Mouse (Mus musculus) limb, embryonic 15.5 days (tissue): Measurements from ENCODE around the gene Irak2. TPM values are rescaled to one million over a fixed set of nuclear protein-coding genes. Genes with fewer than 3 reads are reported as not detected.
A peak's percentile ranks its signal among the peaks of the same experiment; 100 is the strongest.

Experiments
- ATAC-seq: fragments of 200-750 bp; cut with Nextera tagmentation; 2 replicates; pipeline ENCODE4 v1.8.0; 2017; ENCODE audit warnings: low read depth, moderate TSS enrichment; ENCODE audit not compliant: insufficient number of reproducible peaks, low FRiP score, low TSS enrichment
- H3K27ac ChIP-seq: fragments of 300-500 bp; sonication (generic); 2 replicates; pipeline ENCODE4 v1.5.1; 2015; ENCODE audit warnings: moderate library complexity, mild to moderate bottlenecking, inconsistent platforms
- H3K27me3 ChIP-seq: fragments of 300-500 bp; sonication (generic); 2 replicates; pipeline ENCODE4 v1.6.1; 2015; ENCODE audit warnings: inconsistent platforms
- H3K36me3 ChIP-seq: fragments of 300-500 bp; sonication (generic); 2 replicates; pipeline ENCODE4 v1.6.1; 2015; ENCODE audit warnings: inconsistent platforms
- H3K4me1 ChIP-seq: fragments of 300-500 bp; sonication (generic); 2 replicates; pipeline ENCODE4 v1.6.1; 2015; ENCODE audit warnings: inconsistent platforms
- H3K4me2 ChIP-seq: fragments of 300-500 bp; sonication (generic); 2 replicates; pipeline ENCODE4 v1.6.1; 2015; ENCODE audit warnings: mild to moderate bottlenecking, inconsistent platforms
- H3K4me3 ChIP-seq: fragments of 300-500 bp; sonication (generic); 2 replicates; pipeline ENCODE4 v1.5.1; 2015; ENCODE audit warnings: mild to moderate bottlenecking, inconsistent platforms
- H3K9ac ChIP-seq: fragments of 300-500 bp; sonication (generic); 2 replicates; pipeline ENCODE4 v1.6.1; 2015; ENCODE audit warnings: inconsistent platforms
- H3K9me3 ChIP-seq: fragments of 300-500 bp; sonication (generic); 2 replicates; pipeline ENCODE4 v1.6.1; 2016; ENCODE audit warnings: inconsistent platforms
- WGBS: fragments of 180-500 bp; shearing (Covaris S2); methylation state at CpG from one replicate; pipeline ENCODE4 v1.1.7; 2015; 5-methylcytosine and 5-hydroxymethylcytosine counted together
- polyA plus RNA-seq: library from polyadenylated mRNA; unstranded; fragments of >200 nt; fragmentation: Nextera tagmentation; extraction: Ambion mirVana; gene quantifications from 2 replicates; pipeline ENCODE4 v1.2.1, GENCODE M21; 2015

The Irak2 gene
- polyA plus RNA-seq, 1 experiment from 2014 or later, result 4.6 TPM

DNA sequence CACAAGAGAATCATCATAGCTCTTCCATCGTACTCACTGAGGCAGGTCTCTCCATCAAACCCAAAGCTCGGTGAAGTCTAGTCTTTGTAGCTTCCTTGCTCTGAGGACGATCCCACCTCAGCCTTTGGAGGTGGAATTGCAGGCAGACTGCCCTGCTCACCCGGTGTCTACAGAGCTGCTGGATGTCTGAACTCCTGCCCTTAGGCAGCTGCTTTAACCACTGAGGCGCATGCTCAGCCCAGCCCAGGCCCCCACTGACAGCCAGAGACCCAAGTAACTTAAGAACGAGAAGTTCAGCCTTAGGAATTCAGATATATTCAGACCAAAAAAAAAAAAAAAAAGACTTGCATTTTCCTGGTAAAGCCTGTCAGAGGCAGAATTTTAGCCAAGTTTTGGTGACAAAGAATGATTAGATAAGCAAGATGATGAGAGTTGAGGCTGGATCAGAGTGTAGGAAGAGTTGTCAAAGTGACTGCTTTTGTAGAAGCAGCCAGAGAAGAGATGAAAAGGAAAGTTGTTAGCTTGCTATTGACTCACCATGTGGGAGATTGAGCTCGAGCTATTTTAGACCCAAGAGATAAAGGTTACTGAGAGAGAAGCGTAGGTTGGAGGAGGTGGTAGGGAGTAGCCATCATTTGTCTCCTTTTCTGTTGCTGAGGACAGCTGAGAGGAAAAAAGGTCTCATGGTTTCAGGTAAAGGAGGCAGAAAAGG is 25.9 kb upstream of the Irak2 start:
- Histone ChIP-seq H3K9me3 (no peaks in the 10 kb centered on the region), H3K4me1 (0 out of 2 replicates have a peak, but pooled peaks cover 3% of the 10 kb centered on the region), H3K4me3 (no peak overlapping the region), H3K4me2 (no peak overlapping the region), H3K27me3 (no peaks in the 10 kb centered on the region), H3K9ac (no peak overlapping the region), H3K36me3 (peaks cover 63% of the 10 kb centered on the region), H3K27ac (no peak overlapping the region)
- WGBS, result 80% methylated on average over 8 of the region's 8 CpGs
- ATAC-seq, result no peak

GRCm38 (mm10) chr6:113614152-113614551 is 24.1 kb upstream of the Irak2 start:
- no peaks in the 10 kb centered on the region for H3K9me3 ChIP-seq
- ATAC-seq, result no peak
- no peaks in the 10 kb centered on the region for H3K4me1 ChIP-seq
- H3K9ac ChIP-seq, result no peak overlapping the region
- H3K36me3 ChIP-seq, result peaks cover 73% of the 10 kb centered on the region
- WGBS, result 94% methylated on average over 7 of the region's 7 CpGs
- H3K4me3 ChIP-seq, result no peak overlapping the region
- no peak overlapping the region for H3K4me2 ChIP-seq
- H3K27me3 ChIP-seq, result no peaks in the 10 kb centered on the region
- H3K27ac ChIP-seq, result no peak overlapping the region

DNA sequence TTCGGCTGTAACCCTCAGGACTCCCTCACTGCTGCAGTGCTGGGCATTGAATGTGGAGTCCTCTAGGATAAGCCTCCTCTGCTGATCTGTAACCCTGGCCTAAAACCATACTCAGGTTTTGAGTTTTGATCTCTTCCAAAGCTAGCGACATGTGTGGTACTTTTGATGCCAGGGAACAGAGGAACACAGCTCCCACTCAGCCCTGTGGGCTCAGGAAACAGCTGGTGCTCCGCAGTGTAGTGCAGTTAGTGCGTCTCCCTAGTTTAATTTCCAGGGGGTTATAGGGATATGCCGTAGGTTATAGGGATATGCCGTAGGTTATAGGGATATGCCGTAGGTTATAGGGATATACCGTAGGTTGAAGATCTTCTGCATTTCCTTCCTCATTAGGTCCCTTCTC is 23.3 kb upstream of the Irak2 start:
- peaks cover 73% of the 10 kb centered on the region for H3K36me3 ChIP-seq
- no peak for ATAC-seq
- H3K4me2 ChIP-seq, result no peak overlapping the region
- H3K27me3 ChIP-seq, result no peaks in the 10 kb centered on the region
- no peak overlapping the region for H3K27ac ChIP-seq
- no peak overlapping the region for H3K4me3 ChIP-seq
- no peaks in the 10 kb centered on the region for H3K9me3 ChIP-seq
- 94% methylated on average over 8 of the region's 8 CpGs for WGBS
- H3K9ac ChIP-seq, result no peak overlapping the region
- no peaks in the 10 kb centered on the region for H3K4me1 ChIP-seq

DNA sequence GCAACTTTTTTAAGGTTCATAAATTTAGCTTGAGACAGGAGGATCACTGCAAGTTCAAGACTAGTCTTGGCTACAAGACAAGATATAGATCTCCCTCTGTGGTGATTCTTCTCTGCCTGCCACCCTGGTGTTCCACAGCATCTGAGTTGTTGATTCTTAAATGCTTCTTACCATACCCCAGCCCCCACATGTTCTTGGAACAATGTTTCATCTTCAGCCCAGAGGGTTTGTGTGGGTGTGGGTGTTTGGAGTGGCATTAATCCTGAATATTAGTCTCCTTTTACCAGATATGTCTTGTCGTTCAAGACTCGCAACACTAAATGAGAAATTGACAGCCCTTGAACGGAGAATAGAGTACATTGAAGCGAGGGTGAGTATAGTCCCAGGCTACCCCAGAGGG is 22.8 kb upstream of the Irak2 start:
- no peak for ATAC-seq
- no peaks in the 10 kb centered on the region for H3K27me3 ChIP-seq
- 93% methylated on average over 4 of the region's 4 CpGs for WGBS
- no peak overlapping the region for H3K27ac ChIP-seq
- no peak overlapping the region for H3K9ac ChIP-seq
- peaks cover 70% of the 10 kb centered on the region for H3K36me3 ChIP-seq
- no peaks in the 10 kb centered on the region for H3K4me1 ChIP-seq
- H3K9me3 ChIP-seq, result no peaks in the 10 kb centered on the region
- no peak overlapping the region for H3K4me2 ChIP-seq
- H3K4me3 ChIP-seq, result no peak overlapping the region

DNA sequence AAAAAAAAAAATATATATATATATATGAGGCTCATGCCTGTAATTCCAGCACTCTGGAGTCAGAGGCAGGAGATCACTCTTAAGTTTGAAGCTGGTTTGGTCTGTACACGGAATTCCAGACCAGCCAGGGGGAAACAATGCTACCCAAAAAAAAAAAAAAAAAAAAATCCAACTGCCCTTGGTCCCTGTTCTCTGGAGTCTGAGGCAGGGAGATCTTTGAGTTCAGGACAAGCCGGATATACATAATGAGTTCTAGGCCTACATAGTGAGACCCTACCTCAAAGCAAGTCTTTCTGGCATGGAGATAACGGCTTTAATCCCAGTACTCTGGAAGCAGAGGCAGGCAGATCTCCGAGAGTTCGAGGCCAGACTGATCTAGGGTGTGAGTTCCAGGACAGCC is 14.9 kb upstream of the Irak2 start:
- Histone ChIP-seq H3K9me3 (no peaks in the 10 kb centered on the region), H3K4me3 (peak overlapping the region; percentile 82), H3K36me3 (peaks cover 12% of the 10 kb centered on the region; the same call in 1 of the 2 replicates), H3K9ac (no peak overlapping the region), H3K4me2 (peak overlapping the region; percentile 52), H3K4me1 (peaks cover 17% of the 10 kb centered on the region), H3K27ac (peak overlapping the region; percentile 93), H3K27me3 (no peaks in the 10 kb centered on the region)
- 64% methylated on average over 5 of the region's 5 CpGs for WGBS
- no peak for ATAC-seq

GRCm38 (mm10) chr6:113623941-113624751 is 14.1 kb upstream of the Irak2 start, which contains the start of gene Vhl:
Gene Vhl, plus strand, starts transcription at chr6:113623959.
- peak within 1 kb of the TSS; percentile 93 for H3K27ac ChIP-seq
- peak; percentile 81 for ATAC-seq
- H3K4me3 ChIP-seq, result peak within 1 kb of the TSS; percentile 82
- under 1% methylated on average over 76 of the region's 76 CpGs for WGBS
- H3K27me3 ChIP-seq, result no peaks in the 10 kb centered on the region
- H3K9ac ChIP-seq, result peak within 1 kb of the TSS; percentile 74
- H3K9me3 ChIP-seq, result no peaks in the 10 kb centered on the region
- H3K4me2 ChIP-seq, result peak within 1 kb of the TSS; percentile 52
- H3K36me3 ChIP-seq, result peaks cover 17% of the 10 kb centered on the region
- peaks cover 17% of the 10 kb centered on the region for H3K4me1 ChIP-seq

DNA sequence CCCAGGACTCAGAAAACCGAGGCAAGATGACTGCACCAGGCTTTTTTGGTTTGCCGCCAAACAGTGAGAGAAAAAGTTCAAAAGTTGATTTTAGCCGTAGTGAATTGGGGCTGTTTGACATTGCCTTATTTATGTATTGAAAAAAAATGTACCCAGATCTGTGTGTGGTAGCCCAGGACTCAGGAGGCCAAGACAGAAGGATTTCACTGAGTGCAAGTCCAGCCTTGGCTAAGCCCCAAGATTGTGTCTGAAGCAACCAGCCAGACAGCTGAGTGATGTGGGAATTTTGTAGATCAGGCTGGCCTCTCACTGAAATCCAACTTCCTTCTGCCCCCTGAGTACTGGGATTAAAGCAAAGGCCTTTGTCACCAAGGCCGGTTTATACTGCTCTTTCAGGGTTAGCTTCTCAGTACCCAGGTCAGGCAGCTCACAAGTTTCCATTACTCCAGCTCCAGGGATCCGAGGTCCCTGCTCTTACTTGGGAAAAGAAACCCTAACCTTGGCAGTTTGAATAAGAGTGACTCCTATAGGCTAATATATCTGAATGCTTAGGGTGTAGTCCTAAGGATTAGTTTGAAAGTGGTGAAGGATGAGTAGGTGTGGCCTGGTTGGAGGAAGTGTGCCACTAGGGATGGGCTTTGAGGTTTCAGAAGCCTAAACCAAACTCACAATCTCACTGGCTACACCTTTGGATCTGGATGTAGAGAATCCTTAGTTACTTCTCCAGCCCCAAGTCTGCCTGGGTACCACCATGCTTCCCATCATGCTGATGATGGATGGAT is 13.1 kb upstream of the Irak2 start:
- 39% methylated on average over 5 of the region's 5 CpGs for WGBS
- Histone ChIP-seq H3K27me3 (no peaks in the 10 kb centered on the region), H3K9ac (peak overlapping the region; percentile 74; the same call in 1 of the 2 replicates), H3K9me3 (no peaks in the 10 kb centered on the region), H3K36me3 (peaks cover 28% of the 10 kb centered on the region), H3K4me2 (peak overlapping the region; percentile 52), H3K27ac (no peak overlapping the region; the same call in 1 of the 2 replicates), H3K4me1 (peaks cover 17% of the 10 kb centered on the region), H3K4me3 (peak overlapping the region; percentile 82)
- no peak for ATAC-seq

- H3K27me3 ChIP-seq, result no peaks in the 10 kb centered on the region
- H3K4me1 ChIP-seq, result peaks cover 6% of the 10 kb centered on the region
- no peak overlapping the region for H3K27ac ChIP-seq
- H3K9ac ChIP-seq, result no peak overlapping the region
- no peaks in the 10 kb centered on the region for H3K9me3 ChIP-seq
- no peak for ATAC-seq
- peaks cover 61% of the 10 kb centered on the region for H3K36me3 ChIP-seq
- H3K4me2 ChIP-seq, result no peak overlapping the region
- 85% methylated on average over 5 of the region's 5 CpGs for WGBS
- H3K4me3 ChIP-seq, result no peak overlapping the region
Observed at GRCm38 (mm10) chr6:113630322-113630721, 7.9 kb upstream of the Irak2 start.

DNA sequence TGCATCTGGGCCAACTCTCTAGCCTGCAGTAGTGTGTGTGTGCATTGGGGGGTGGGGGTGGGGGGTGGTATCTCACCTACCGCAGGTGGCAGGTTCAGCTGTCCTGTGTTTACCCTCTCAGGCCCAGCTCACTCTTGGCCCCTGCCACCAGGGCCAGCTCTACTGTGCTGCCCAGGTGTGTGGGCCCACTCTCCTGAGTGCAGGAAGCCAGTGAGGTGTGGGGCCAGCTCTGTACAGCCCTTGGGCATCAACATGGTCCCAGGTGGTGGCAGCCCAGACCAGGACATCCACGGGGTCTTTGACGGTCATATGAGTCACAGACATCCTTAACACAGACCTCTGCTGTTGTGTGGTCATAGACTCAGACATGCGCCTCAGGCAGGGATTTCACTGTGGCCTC is 5.4 kb upstream of the Irak2 start:
- ATAC-seq, result 0 out of 2 replicates have a peak, but pooled peaks have one; percentile 27
- peaks cover 54% of the 10 kb centered on the region for H3K36me3 ChIP-seq
- 88% methylated on average over 4 of the region's 4 CpGs for WGBS
- H3K9me3 ChIP-seq, result no peaks in the 10 kb centered on the region
- H3K27ac ChIP-seq, result no peak overlapping the region
- H3K4me3 ChIP-seq, result no peak overlapping the region
- no peaks in the 10 kb centered on the region for H3K27me3 ChIP-seq
- no peak overlapping the region for H3K9ac ChIP-seq
- H3K4me1 ChIP-seq, result no peaks in the 10 kb centered on the region
- no peak overlapping the region for H3K4me2 ChIP-seq

GRCm38 (mm10) chr6:113639201-113639600 is 934 bp downstream of the Irak2 start:
- no peak for ATAC-seq
- Histone ChIP-seq H3K4me1 (0 out of 2 replicates have a peak, but pooled peaks cover 4% of the 10 kb centered on the region), H3K4me3 (no peak overlapping the region), H3K27me3 (no peaks in the 10 kb centered on the region), H3K9me3 (no peaks in the 10 kb centered on the region), H3K36me3 (0 out of 2 replicates have a peak, but pooled peaks cover under 1% of the 10 kb centered on the region), H3K4me2 (no peak overlapping the region), H3K9ac (no peak overlapping the region), H3K27ac (no peak overlapping the region)
- WGBS, result 78% methylated on average over 4 of the region's 4 CpGs

DNA sequence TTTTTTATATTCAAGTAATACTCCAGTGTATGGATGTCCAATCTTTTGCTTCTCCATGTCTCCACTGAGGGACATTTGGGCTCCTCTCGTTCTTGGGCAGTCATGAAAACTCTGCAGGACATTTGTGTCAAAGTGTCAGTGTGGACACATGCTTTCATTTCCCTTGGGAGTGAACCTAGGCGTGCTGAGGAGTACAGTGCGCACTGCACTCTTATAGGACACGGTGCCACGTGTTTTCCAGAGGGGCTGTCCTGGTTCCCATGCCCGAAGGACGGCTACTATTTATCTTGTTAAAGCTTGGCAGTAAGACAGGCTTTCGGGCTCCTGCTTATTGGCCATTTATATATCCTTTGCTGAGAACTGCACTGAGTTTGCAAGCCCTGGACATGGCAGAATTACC is 4.3 kb downstream of the Irak2 start:
- H3K9ac ChIP-seq, result no peak overlapping the region
- H3K4me2 ChIP-seq, result no peak overlapping the region
- no peaks in the 10 kb centered on the region for H3K9me3 ChIP-seq
- no peak overlapping the region for H3K27ac ChIP-seq
- no peak for ATAC-seq
- H3K36me3 ChIP-seq, result no peaks in the 10 kb centered on the region
- 0 out of 2 replicates have a peak, but pooled peaks cover 4% of the 10 kb centered on the region for H3K4me1 ChIP-seq
- H3K4me3 ChIP-seq, result no peak overlapping the region
- WGBS, result 76% methylated on average over 8 of the region's 8 CpGs
- H3K27me3 ChIP-seq, result no peaks in the 10 kb centered on the region
